Mouse (Mus musculus): ENCODE results near the gene St3gal3.

Gene St3gal3

GRCm38 (mm10) chr4:117986766-117987165 is 147.9 kb downstream of the St3gal3 start:
- no peak for DNase-seq (ENCODE audit: low read depth, low spot score)

DNA sequence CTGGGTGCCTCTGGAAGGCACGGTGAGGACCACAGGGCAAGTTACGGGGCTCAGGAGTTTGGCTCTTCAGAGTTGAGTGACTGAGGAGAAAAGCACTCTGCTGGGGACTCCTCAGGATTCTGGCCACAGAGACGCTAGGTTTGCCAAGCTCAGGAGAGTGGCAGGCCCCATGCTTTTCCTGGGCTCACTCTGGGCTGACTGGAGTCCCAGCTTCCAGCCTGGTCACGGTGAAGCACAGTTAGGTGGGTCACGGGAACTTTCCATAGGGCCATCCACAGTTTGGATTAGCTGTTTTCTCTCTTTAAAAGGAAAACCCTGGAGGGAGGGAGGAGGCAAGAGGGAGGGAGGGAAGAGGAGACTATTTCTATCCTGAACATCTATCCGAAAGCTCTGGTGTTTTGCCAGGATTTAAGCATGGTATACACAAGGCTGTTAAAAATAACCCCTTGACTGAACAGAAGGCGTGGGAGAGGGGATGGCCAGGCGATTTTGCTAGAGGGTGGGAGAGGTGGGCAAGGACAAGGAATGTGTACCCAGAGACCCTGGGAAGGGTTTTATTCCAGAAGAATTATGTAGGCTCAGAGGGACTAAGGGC is 149.6 kb downstream of the St3gal3 start:
- no peak for DNase-seq (ENCODE audit: low read depth, low spot score)

DNA sequence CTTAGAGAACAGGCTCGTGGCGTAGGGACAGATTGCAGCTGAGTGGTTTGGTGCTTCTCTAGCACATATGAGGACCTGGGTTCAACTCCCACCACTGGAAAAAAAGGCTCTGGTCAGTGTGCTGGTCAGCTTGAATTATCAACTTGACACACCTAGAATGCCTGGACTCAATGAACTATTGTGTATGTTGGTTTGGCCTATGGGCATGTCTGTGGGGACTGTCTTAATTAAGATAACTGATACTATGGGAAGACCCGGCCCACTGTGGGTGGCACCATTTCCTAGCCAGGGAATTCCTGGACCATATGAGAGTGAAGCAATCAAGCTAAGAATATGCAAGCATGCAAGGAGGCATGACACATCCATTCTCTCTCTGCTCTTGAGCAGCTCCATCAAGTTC is 150.5 kb downstream of the St3gal3 start:
- DNase-seq (ENCODE audit: low read depth, low spot score): no peak

GRCm38 (mm10) chr4:117982706-117983105 is 152.0 kb downstream of the St3gal3 start:
- no peak for DNase-seq (ENCODE audit: low read depth, low spot score)

- no peak for DNase-seq (ENCODE audit: low read depth, low spot score)
Measured at GRCm38 (mm10) chr4:117981518-117981917, 153.2 kb downstream of the St3gal3 start.

DNA sequence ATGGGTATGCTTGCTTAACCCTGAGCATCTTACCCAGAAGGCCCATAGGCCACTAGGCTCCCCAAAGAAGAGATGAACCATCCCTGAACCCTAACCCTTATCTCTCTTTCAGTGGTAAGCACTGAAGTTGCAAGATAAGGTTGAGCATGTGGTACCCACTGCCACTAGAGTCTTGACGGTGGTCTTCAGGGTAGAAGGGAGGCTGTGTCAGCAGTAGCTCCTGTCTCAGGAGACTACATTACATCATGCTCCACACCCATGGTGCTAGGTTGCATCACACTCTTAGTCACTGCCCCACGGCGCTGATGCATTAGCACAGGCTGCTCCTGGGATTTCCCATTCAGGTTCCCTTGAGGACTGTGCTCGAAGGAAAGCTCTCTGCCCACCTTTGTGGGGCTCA is 154.6 kb downstream of the St3gal3 start:
- DNase-seq (ENCODE audit: low read depth, low spot score): peak; percentile 74

DNA sequence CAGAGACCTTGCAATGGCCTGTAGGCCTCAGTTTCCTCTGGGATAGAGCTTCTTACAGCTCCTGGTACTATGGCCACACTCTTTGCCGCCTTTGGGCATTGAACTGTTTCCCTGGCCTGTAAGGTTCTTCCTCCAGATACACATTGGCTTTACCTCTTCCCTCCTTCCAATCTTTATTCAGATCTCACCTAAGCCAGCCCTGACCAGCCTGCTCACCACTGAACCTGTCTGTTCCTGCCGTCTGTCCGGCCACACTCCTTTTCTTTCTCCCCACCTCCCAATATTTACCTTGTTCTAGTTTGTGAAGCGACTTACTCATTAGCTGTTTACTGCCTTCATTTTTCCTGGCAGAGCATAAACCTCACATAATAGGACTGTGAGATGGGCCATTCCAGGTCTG is 155.5 kb downstream of the St3gal3 start:
- DNase-seq (ENCODE audit: low read depth, low spot score): no peak

DNA sequence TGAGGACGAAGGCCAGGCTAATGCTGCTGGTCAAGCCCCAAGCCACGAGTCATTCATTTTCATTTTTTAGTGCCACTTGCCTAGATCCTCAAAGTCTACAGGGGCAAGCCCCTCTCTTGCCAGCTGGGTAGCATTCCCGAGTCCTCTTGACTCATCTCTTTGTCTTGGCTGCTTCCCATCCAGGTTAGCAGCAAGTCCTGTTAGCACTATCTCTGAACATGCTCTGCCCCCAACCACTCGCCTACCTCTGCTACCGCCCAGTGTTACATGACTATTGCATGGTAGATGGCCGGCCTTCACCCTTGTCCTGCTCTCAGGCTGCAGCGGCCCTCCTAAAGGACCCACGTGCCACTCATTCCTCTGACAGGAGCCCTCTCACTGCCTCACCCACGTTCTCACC is 156.4 kb downstream of the St3gal3 start:
- DNase-seq (ENCODE audit: low read depth, low spot score): peak; percentile 77

DNA sequence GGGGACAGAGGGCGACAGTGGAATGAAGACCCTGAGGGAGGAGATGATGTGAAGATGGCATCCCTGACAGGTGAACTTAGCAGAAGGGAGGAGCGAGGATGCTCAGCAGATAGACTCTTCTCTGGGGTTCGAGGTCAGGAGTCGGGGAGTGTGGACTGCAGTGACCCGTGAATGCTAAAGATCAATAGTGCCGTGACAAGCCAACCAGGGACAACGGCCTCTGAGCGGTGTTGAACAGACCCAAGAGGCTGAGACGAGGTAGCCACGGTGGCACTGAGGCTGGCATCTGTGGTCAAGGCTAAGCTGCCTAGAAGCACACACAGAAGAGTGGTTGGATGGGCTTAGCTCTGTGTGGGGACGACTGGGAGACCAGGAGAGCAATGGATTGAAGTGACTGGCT is 156.9 kb downstream of the St3gal3 start:
- no peak for DNase-seq (ENCODE audit: low read depth, low spot score)

DNA sequence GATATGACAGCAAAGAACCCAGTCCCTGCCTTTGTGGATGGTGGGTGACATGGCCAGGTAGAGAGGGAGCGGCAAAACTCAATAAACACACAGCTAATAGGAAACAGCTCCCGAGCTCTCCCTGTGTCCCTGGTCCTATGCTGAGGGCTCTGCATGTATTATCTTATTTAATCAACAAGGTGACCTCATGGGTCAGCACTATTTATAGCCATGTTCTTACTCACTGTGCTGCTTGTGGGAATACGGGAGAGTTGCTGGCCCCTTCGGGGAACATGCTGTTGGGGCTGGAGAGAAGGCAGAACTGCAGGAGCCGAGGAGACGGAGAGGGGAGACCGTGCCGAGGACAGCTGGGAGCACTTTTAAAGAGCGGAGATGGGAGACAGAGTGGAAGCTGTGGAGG is 157.3 kb downstream of the St3gal3 start:
- no peak for DNase-seq (ENCODE audit: low read depth, low spot score)

DNA sequence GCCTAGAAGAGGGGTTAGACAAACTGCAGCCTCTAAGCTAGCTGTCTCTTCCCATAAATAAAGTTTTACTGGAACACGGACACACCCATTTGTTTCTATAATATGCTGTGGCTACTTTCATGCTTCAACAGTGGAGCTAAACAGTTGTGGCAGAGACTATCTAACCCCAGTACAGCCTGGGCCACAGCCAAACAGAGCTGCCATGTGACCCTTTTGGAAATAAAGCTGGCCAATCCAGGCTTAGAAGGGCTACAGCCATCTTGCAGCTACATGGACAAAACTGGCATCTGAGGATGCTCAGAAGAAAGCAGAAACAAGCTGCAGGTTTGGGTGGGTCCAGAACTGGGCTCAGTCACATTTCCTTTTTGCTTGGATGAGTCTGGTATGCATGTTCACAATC is 158.9 kb downstream of the St3gal3 start:
- DNase-seq (ENCODE audit: low read depth, low spot score): peak; percentile 48

GRCm38 (mm10) chr4:117974719-117975118 is 160.0 kb downstream of the St3gal3 start:
- DNase-seq (ENCODE audit: low read depth, low spot score): peak; percentile 80

GRCm38 (mm10) chr4:117972999-117973398 is 161.7 kb downstream of the St3gal3 start:
- DNase-seq (ENCODE audit: low read depth, low spot score): no peak

- DNase-seq (ENCODE audit: low read depth, low spot score): no peak
Measured at GRCm38 (mm10) chr4:117964346-117965025, 170.2 kb downstream of the St3gal3 start.

- DNase-seq (ENCODE audit: low read depth, low spot score): no peak
Measured at GRCm38 (mm10) chr4:117957492-117957891, 177.2 kb downstream of the St3gal3 start.

DNA sequence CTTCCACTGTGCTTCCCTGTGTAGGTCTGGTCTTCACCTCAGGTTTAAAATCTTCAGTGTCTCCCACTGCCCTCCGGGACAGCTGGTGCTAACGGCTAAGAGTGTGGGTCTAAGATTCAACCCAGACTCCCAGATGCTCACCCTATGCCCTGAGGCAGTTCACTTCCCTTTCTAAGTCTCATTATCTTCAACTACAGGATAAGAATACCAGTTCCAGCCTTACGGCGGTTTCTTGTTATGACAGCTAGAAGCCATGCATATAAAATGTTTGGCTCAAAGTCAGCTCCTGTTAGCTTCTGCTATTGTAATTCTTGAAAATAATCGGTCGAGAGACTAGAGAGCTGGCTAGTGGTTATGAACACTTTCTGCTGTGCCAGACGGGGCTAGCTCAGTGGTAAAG is 187.2 kb downstream of the St3gal3 start:
- DNase-seq (ENCODE audit: low read depth, low spot score): no peak

- DNase-seq (ENCODE audit: low read depth, low spot score): no peak
Measured at GRCm38 (mm10) chr4:117946639-117947305, 187.9 kb downstream of the St3gal3 start.

GRCm38 (mm10) chr4:117943317-117943716 is 191.4 kb downstream of the St3gal3 start:
- DNase-seq (ENCODE audit: low read depth, low spot score): no peak

DNA sequence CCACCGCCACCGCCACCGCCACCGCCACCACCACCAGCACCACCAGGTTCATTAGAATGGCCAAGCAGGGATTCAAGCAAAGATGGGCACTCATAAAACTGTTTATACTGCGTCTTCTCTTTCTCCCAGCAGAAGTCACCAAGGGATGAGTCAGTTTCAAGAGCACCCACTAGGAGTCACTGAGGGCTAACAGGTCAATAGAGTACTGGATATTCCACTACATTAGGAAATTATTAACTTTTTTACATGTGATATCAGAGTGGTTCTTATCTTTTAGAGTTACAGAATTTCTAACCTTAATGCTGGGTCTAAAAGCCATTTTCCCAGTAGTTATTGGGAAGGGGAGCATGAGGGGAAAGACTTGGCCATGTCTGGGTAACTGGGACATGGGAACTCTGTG is 197.8 kb downstream of the St3gal3 start:
- DNase-seq (ENCODE audit: low read depth, low spot score): no peak

DNA sequence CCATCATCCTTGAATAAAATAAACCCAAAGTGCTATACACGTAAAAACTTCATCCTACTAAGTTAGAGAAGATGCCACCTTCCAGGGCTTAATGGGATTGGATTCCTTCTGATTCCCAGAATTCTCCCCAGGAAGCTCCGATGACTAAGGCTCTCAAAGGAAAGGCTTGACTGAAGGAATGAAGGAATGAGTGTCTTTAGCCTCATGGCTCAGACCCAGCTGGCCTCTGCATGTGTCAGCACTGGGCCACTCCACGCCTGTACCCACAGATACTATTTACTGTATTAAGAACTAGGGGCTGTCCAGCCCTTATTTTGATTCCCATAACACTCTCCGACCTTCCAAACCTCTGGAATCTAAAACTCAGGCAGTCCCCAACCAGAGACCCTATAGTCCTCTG is 200.6 kb downstream of the St3gal3 start:
- DNase-seq (ENCODE audit: low read depth, low spot score): peak; percentile 86

DNA sequence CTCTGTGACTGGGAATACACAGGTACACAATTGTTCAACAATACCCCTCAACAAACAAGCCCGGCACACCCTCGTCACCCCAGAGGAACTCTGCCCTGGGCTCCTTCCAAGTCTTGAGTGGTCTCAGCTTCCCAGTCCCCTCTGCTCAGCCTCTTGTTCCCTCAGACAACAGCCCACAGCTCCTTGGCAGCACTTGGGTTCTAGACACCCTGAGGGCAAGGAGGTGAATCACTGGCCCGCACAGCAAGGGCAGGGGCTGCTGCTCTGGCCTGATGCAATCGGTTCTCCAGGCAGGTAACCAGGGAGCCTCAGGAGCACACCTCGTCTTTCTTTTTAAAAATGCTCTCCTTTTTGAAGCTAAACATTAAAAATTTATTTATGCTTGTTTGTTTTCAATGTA is 201.5 kb downstream of the St3gal3 start:
- DNase-seq (ENCODE audit: low read depth, low spot score): peak; percentile 80

DNA sequence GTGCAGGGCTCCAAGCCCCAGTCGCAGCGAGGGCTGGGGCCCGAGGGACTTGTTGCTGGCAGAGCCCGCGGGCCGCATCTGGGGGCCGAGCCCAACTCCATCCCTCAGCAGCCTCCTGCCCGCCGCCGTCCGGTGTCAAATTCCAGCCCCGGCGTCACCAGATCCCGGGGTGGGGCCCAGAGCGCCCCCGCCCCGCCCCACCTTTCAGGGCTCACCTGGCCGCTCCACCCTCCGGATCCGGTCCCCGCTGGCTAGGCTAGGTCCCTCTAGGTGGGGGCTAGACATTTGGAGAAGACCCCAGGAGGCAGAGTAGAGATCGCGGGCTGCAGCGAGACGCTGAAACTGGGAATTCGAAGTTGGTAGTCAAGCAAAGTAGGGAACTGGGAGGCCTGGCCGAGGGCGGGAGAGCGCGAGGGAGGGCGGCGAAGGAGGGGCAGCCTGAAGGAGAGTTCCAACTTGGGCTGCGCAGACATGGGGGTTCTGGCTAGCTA is 205.3 kb downstream of the St3gal3 start, which contains the start of gene Artn:
Artn (minus strand) TSS at position 373 of the 491 bp plus-strand sequence.
- no peak for DNase-seq (ENCODE audit: low read depth, low spot score)
